Mouse (Mus musculus): ENCODE results near the gene Cpa1. TPM values are rescaled to one million over a fixed set of nuclear protein-coding genes. Genes with fewer than 3 reads are reported as not detected.

The Cpa1 gene
- total and polyA plus RNA-seq, 3 experiments = not detected

DNA sequence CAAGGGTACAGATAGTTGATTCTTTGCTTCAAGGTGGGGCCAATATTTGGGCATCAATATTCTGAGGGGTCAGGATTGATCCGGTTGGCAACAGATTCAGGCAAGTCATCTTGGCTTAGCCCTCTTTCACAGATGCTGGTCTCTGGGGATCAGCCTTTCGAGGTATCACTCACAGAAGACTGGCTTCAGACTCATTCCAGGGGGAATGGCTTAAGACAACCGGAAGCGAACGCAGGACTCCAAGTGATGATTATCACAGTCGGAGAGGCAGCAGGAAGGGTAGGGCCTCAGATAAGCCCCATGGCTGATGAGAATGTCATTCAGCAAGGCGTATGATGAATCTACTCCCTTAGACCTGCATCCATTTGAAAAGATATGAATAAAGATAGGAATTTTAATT is 44.7 kb upstream of the Cpa1 start:
- no peak overlapping the region for H3K9ac ChIP-seq (ENCODE audit: control insufficient read depth, low read depth, low read length, poor library complexity, severe bottlenecking)
- H3K4me3 ChIP-seq (ENCODE audit: control insufficient read depth in 1 of 2, insufficient read depth in 1 of 2, low read depth in 2 of 2, low read length in 2 of 2) = no peak overlapping the region
- TF ChIP-seq GATA1 (IDR thresholded peaks at IDR 0.05; ENCODE audit: low read depth, low read length) (no peak), GABPA (IDR thresholded peaks at IDR 0.05; ENCODE audit: low read depth, low read length) (no peak), TBP (IDR thresholded peaks at IDR 0.05; ENCODE audit: low read depth, low read length) (no peak), MAZ (IDR thresholded peaks at IDR 0.05; ENCODE audit: low read depth, low read length) (no peak), ZNF384 (IDR thresholded peaks at IDR 0.05; ENCODE audit: low read depth, low read length) (no peak), ELF1 (IDR thresholded peaks at IDR 0.05; ENCODE audit: low read depth, low read length) (no peak), JUND (IDR thresholded peaks at IDR 0.05; ENCODE audit: low read depth, low read length) (no peak), CHD2 (IDR thresholded peaks at IDR 0.05; ENCODE audit: low read length) (no peak), TCF12 (IDR thresholded peaks at IDR 0.05; ENCODE audit: low read depth, low read length) (no peak), HCFC1 (IDR thresholded peaks at IDR 0.05; ENCODE audit: low read depth, low read length) (no peak), MXI1 (IDR thresholded peaks at IDR 0.05; ENCODE audit: low read depth, low read length) (no peak), ZC3H11A (IDR thresholded peaks at IDR 0.05; ENCODE audit: low read depth, low read length) (no peak)
- DNase-seq (ENCODE audit: low read depth, low spot score) = no peak
- H3K27ac ChIP-seq (ENCODE audit: control insufficient read depth, low read depth, low read length) = no peak overlapping the region
- peaks cover 5 to 7% of the 10 kb centered on the region in 2 experiments for H3K27me3 ChIP-seq (ENCODE audit: control insufficient read depth in 1 of 2, insufficient read depth in 2 of 2, low read length in 2 of 2)
- H3K4me1 ChIP-seq (ENCODE audit: control insufficient read depth in 1 of 2, insufficient read depth in 2 of 2, low read length in 2 of 2) = peaks cover 0 to 10% of the 10 kb centered on the region in 2 experiments; a peak in 2 of 4 replicates
- no peaks in the 10 kb centered on the region for H3K79me2 ChIP-seq (ENCODE audit: control insufficient read depth, insufficient read depth, low read length, poor library complexity)
- no peaks in the 10 kb centered on the region for H3K9me3 ChIP-seq (replicated peaks; ENCODE audit: insufficient read depth, low read length)
- peaks cover 0 to 2% of the 10 kb centered on the region in 2 experiments; a peak in 2 of 4 replicates for H3K36me3 ChIP-seq (ENCODE audit: control insufficient read depth in 1 of 2, insufficient read depth in 2 of 2, low read length in 2 of 2)

DNA sequence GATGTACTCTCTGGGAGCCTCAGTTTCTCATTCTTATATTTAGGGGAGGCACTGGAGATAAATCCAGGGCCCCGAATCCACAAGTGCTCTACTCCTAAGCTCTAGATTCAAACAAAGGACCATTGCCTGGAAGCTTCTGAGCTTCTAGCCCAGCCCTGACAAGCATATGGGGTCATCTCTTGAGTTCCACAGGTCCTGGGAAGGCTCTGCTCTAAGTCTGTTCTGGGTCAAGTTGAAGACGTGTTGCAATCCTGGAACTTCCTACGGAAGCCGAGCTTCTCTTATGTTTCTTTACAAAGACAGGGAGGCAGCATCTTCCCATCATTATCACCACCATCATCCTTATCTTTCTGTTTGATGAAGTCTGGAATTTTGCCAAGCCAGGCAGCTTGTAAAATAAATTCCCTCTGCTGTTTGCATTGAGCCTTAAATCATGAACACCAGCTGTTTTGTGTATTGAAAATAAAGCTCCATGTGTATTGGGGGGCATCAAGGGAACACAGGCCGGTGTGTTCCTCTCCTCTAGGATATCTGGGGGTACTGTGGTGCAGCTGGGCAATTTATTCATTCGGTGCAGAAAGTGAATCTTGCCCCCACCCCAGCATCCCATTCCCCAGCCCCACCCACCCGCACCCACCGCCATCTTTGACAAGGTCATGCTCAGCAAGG is 42.7 kb upstream of the Cpa1 start:
- H3K79me2 ChIP-seq (ENCODE audit: control insufficient read depth, insufficient read depth, low read length, poor library complexity) = no peaks in the 10 kb centered on the region
- H3K36me3 ChIP-seq (ENCODE audit: control insufficient read depth in 1 of 2, insufficient read depth in 2 of 2, low read length in 2 of 2) = peaks cover 0 to 2% of the 10 kb centered on the region in 2 experiments; a peak in 2 of 4 replicates
- no peak for TF ChIP-seq MYC (IDR thresholded peaks at IDR 0.05; ENCODE audit: low read depth, low read length)
- no peak for TF ChIP-seq TBP (IDR thresholded peaks at IDR 0.05; ENCODE audit: low read depth, low read length)
- no peak for TF ChIP-seq ELF1 (IDR thresholded peaks at IDR 0.05; ENCODE audit: low read depth, low read length)
- no peak for TF ChIP-seq RCOR1 (IDR thresholded peaks at IDR 0.05; ENCODE audit: low read depth, low read length)
- TF ChIP-seq USF1 (IDR thresholded peaks at IDR 0.05; ENCODE audit: low read depth, low read length) = no peak
- TF ChIP-seq KAT2A (conservative IDR thresholded peaks at IDR 0.05; ENCODE audit: low read depth, low read length) = no peak
- TF ChIP-seq NRF1 (IDR thresholded peaks at IDR 0.05; ENCODE audit: insufficient read depth, low read depth, low read length, poor library complexity, severe bottlenecking) = no peak
- TF ChIP-seq MAFK (IDR thresholded peaks at IDR 0.05; ENCODE audit: borderline replicate concordance, low read depth, low read length) = no peak
- TF ChIP-seq MYB (IDR thresholded peaks at IDR 0.05; ENCODE audit: low read depth, low read length) = no peak
- no peak for TF ChIP-seq MXI1 (IDR thresholded peaks at IDR 0.05; ENCODE audit: low read depth, low read length)
- TF ChIP-seq CHD2 (IDR thresholded peaks at IDR 0.05; ENCODE audit: low read length) = no peak
- no peak for TF ChIP-seq GATA1 (IDR thresholded peaks at IDR 0.05; ENCODE audit: low read depth, low read length)
- no peak for TF ChIP-seq ZNF384 (IDR thresholded peaks at IDR 0.05; ENCODE audit: low read depth, low read length)
- no peak overlapping the region for H3K9ac ChIP-seq (ENCODE audit: control insufficient read depth, low read depth, low read length, poor library complexity, severe bottlenecking)
- no peak for DNase-seq (ENCODE audit: low read depth, low spot score)
- H3K4me1 ChIP-seq (ENCODE audit: control insufficient read depth in 1 of 2, insufficient read depth in 2 of 2, low read length in 2 of 2) = peaks cover 0 to 10% of the 10 kb centered on the region in 2 experiments; a peak in 2 of 4 replicates
- H3K4me3 ChIP-seq (ENCODE audit: control insufficient read depth in 1 of 2, insufficient read depth in 1 of 2, low read depth in 2 of 2, low read length in 2 of 2) = no peak overlapping the region
- H3K27ac ChIP-seq (ENCODE audit: control insufficient read depth, low read depth, low read length) = no peak overlapping the region
- H3K9me3 ChIP-seq (replicated peaks; ENCODE audit: insufficient read depth, low read length) = no peaks in the 10 kb centered on the region
- peaks cover 5 to 7% of the 10 kb centered on the region in 2 experiments for H3K27me3 ChIP-seq (ENCODE audit: control insufficient read depth in 1 of 2, insufficient read depth in 2 of 2, low read length in 2 of 2)
